Mouse (Mus musculus): ENCODE measurements at regions not wholly inside any gene's neighbourhood (a gene's known extent, or its start where the extent isn't known, plus 50 kb on each side); places are given as distances from the start of the nearest gene placed in this dataset.

GRCm38 (mm10) chr3:21936262-21936603 lies 140.2 kb upstream of the Tbl1xr1 start:
- TF ChIP-seq CTCF (IDR thresholded peaks at IDR 0.05; ENCODE audit: borderline replicate concordance, insufficient read depth, low read length) (no peak), POLR2A (IDR thresholded peaks at IDR 0.05; ENCODE audit: low read depth, low read length) (no peak)

Data from embryonic fibroblast, embryonic 13.5 days (primary cell).